Mouse (Mus musculus): ENCODE results near the gene Flvcr2. TPM values are rescaled to one million over a fixed set of nuclear protein-coding genes. Genes with fewer than 3 reads are reported as not detected.
A peak's percentile ranks its signal among the peaks of the same experiment; 100 is the strongest.

Gene Flvcr2
- total RNA-seq, 2 experiments from 2014 or later = 2.6 to 2.9 TPM

DNA sequence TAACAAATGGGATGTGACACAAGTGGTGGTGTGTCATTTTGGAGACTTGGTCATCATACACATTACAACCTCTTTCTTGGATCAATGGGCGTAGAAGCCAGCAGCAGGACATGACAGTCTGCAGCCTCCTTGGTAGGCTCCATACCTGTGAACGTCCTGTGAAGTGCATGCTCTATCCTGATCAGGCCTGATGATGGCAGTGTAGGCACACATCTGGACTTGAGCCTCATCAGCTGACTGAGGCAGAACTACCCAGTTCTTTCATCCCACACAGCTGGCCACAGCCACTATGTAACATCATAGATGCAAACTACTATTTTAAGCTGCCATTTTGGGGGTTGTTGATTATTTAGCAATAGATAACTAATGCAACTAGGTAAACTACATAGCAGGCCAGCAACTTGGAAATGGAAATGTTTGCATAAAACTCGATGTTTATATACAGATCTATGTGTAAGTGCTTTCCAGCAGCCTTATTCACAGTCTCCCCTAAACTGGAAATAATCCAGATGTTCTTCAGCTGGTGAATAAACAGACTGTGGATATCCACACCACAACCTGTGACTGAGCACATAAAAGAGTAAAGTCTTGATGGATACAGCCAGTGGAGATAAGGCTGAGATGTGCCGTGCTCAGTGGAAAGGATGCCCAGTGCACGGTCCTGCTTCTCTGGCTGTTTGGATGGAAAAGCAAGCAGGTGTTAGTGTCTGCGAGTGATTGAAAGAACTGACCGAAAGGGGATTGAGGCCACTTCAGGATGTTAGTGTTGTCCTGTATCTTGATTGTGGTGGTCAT, 102.0 kb downstream of the Flvcr2 start:
- peak; percentile 27 to 52 for DNase-seq
- intact Hi-C loops (cut with DNase I) = no loop called here

DNA sequence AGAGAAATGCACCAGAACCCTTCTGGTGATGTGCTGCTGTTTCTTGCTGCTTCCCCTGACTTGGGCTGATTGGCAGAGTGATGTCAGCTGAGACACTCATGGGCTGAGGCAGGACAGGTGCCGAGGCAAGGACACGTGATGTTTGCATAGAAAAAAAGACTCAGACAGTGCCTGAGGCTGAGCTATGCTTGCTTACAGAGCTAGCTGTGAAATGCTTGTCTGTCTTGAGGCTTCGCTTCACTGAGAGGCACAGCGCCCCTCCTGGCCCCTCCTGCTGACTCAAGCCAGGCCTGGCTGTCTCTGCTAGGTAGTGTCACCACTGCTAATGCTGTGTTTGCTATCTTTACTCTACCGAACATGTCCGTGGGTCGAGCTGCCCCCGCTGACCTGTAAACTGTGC, 104.3 kb downstream of the Flvcr2 start:
- DNase-seq = no peak
- intact Hi-C loops (cut with DNase I) = no loop called here

DNA sequence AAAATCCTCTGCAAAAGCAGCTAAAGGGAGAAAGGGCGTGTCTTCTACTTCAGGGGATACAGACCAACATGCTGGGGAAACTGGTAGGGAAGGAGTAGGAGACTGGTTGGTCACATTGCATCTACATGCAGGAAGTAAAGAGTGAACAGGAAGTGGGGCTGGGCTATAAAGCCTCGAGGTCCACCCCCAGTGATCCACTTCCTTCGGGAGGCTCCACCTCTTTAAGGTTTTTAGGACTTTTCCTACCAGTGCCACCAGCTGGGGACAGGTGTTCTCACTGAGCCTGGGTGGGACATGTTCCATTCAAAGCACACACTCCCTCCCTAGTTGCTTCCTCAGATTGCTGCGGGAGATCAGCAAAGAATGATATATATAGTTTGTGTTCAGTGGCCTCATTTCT, 107.5 kb downstream of the Flvcr2 start:
- intact Hi-C loops (cut with DNase I) = no loop called here
- no peak for DNase-seq

DNA sequence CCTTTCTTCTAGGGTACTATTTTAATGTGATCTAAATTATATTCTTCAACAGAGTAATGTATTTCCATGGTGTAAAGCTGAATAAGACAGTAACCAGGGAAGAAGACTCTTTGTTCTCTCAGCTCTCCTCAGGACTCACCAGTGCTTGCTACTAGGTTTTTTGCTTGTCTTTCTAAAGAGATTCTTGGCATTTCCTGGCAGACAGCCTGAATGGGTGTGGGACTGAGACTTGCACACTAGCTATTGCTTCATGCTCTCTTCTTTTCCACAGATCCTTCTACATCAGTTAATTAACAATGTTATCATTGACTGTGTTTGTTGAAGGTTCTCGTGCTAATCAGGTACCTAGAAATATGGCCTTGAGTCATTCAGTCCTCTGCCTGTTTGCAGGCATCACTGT, 107.9 kb downstream of the Flvcr2 start:
- DNase-seq = no peak

DNA sequence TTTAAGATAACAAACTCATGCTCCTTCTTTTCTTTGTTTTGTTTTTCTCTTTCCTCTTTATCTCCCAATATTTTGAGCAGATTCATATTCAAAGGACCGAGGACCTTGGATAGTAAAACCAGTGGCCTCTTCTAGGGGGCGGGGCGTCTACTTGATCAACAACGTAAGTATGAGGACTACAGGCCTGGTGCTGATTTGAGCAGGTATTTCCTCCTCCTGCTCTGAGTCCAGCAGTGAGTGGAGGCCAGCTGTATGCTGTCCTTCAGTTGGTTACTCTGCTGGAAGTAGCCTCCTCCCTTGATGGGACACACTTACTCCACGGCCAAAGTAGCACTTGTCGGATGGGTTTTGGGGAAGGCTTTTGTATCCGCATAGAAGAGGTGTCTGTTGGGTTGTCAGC, 111.0 kb downstream of the Flvcr2 start:
- intact Hi-C loops (cut with DNase I) = no loop called here
- no peak for DNase-seq

More for the DNA sequence above, 107.9 kb downstream of the Flvcr2 start:
- intact Hi-C loops (cut with DNase I) = no loop called here

DNA sequence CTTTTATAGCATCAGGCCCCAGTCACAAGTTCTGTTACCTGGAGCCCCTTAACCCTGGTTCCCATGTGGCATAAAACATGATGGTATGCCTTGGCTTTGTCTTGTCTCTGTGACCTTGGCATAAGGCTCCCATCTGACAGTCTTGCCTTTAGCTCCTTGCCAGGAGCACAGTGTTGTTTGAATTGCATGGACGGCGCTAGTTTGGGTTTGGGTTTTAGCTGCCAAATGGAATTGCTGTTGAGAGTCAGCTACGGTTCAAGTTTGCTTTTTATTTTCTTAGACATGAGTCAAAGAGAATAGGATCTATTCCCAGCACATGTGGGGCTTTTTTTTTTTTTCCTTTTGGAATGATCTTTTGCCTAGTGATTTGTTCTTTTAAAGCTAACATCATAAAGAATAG, 112.8 kb downstream of the Flvcr2 start:
- intact Hi-C loops (cut with DNase I) = no loop called here
- DNase-seq = no peak

DNA sequence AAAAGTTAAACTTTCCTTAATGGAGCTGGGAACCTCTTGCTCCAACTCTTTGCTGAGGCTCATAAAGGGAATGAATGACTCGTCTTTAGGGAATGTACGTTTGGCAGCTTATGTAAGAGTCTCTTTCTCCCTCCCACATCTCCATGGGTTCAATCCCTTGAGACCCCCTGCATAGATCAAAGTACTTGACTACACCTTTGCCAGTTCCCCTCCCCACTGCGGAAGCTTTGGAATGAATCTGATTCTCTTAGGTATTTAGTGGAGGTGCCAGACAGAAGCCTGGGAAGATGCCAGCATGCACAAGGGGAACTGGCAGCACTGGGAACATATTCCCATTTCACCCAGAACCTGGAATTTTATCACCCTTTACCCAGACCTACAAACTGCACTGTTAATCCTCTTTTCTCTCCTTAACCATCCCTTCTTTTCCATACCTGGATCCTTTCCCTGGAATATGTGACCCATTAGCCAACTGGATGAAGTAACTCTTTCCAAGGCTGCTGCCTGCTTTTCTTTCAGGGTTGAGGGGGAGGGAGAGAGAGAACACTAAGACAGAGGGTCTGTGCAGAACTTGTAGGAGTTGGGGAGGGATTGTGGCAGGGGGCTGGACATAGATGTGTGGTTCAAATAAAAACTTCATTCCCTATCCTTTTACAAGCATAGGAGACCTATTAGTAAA, 113.3 kb downstream of the Flvcr2 start:
- intact Hi-C loops (cut with DNase I) = no loop called here

DNA sequence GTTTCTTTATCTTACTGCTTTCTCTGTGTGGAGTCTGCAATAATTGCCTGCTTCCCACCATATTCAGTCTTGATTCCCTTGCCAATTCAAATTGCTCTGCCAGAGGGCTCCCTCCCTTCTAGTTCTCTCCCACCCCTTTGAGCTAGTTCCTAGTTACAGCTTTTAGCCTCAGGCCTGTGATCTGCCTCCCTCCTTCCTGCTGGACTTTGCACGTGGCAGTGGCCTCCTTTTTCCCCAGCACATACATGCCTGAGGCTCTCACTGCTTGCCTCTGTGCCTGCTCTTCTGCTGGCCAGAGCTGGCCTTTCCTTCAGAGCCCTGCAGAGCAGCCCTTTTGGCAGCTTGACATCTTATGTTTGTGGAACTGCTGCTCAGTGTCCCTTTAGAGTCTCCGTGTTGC, 116.2 kb downstream of the Flvcr2 start:
- intact Hi-C loops (cut with DNase I) = no loop called here
- peak in 1 of 2 experiments; percentile 30 for DNase-seq

More for the DNA sequence above, 113.3 kb downstream of the Flvcr2 start:
- DNase-seq = peak in 1 of 2 experiments; percentile 45

Small RNAs within 50 kb of the gene (microRNA-seq; reads per million reads assigned to microRNA genes)
- gene Gm47285 = 0 reads per million in 2 experiments

Other genes starting within 250 kb of the Flvcr2 start
- 10 to 100 TPM; 15.6 to 20.0 TPM for gene Jdp2, start 147.5 kb upstream of the Flvcr2 start, total RNA-seq (2021)
- 1 to 10 TPM; 1.1 to 1.2 TPM for gene Batf, start 59.9 kb upstream of the Flvcr2 start, total RNA-seq (2021)
- gene Erg28, start 78.0 kb downstream of the Flvcr2 start, total RNA-seq (2021) = 1 to 10 TPM; 6.2 to 7.3 TPM
- gene Ttll5, start 78.1 kb downstream of the Flvcr2 start, total RNA-seq (2021) = 10 to 100 TPM; 15.4 to 17.2 TPM

All from heart, postnatal 14 days (tissue).